Mouse (Mus musculus): ENCODE data around the gene Ager. TPM values are rescaled to one million over a fixed set of nuclear protein-coding genes. Genes with fewer than 3 reads are reported as not detected.

Ager gene
- polyA plus RNA-seq (2017; shearing (Covaris generic)) = 1 to 10 TPM; 1.3 to 3.4 TPM

DNA sequence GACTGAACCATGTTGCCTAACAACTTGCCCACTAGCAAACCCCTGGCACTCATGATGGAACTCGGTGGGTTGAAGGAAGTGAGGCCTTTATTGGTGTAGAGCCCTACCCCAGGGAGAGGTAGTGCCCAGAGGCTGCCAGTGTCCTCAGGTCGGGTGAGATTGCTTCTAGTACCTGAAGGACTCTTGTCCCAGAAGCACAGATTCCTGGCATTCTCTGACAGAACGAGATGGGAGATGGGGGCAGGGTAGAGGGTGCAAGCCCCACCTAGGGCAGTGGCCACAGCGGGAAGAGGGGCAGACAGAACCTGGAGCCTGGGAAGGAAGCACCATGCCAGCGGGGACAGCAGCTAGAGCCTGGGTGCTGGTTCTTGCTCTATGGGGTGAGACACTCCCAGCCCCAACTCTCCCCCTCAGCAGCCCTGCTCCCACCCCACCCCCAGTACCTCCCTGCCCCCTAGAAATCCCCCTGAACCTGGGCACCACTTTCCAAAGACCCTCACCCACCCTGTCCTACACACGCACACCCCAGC, at the start of gene Ager:
Ager (plus strand) TSS at position 297 of the 530 bp plus-strand sequence.

GRCm38 (mm10) chr17:34564003-34564421, 33.6 kb upstream of the Ager start, which contains the start of gene Notch4:
Gene Notch4, plus strand, starts transcription at chr17:34564268.

DNA sequence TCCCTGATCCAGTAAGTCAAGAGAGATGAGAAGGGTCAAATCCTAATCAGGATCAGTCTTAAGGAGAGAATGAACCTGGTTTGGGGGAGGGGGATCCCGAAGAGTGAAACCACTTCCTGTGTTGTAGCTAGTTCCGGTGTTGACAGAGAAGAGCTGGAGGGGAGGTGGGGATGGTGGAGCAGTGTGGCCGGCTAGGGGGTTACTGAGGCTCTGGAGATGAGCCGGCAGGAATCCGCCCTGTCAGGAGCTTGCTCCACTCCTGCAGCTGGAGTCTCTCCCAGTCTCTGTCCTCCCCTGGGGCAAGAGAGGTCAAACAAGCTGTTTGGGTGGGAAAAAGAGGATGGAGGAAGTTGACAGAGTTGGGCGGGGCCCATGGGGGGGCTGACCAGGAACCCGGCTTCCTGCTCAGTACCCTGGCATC, 8.0 kb upstream of the Ager start, which contains the start of gene Gpsm3:
Gpsm3 (plus strand) TSS at position 126 of the 421 bp plus-strand sequence.

DNA sequence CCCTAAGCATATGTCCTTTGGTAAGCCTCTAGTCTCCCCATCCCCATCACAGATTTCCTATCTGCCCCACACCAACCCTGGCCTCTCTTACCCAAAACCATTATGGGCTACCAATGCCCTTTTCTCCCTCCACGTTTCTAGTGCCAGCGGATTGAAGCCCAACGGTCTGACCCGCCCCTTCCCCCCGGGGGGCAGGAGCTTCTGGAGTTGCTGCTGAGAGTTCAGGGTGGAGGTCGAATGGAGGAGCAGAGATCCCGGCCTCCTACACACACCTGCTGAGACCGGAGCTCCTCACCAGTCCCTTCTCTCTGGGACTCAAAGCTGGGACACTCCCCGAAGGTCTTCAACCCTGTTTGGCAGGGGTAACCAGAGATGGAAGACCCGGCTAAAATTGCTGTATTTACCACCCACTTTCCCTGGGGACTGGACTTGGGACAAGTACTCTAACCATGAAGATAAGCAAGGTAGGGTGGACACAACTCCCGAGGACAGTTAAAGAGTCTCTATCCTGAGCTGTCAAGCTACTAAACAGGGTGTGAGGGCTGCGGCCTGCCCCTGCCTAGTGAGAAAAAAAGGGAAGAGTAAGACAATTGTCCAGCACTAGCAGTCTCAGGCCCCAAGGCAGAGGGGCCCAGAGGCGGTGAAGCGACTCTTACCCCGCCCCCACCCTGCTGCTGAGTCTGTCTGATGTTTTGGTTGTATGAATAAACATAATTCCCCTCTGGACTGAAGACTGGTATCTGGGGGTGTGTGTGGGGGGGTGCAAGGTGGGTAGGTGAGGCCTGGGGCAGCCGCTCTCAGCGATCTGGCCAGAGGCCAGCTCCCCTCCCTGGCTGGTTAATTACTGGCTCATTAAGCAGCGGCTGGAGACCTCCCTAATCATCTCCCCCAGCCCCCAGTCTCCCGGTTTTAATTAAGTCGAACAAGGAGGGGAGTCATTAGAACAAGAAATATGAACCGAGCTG, 6.4 kb upstream of the Ager start, which contains the start of gene Pbx2:
Pbx2 (plus strand) TSS at position 238 of the 965 bp plus-strand sequence.

GRCm38 (mm10) chr17:34603375-34604060, 5.9 kb downstream of the Ager start, which contains the start of gene Rnf5:
Gene Rnf5, minus strand, starts transcription at chr17:34603690.

GRCm38 (mm10) chr17:34604061-34604508, 6.4 kb downstream of the Ager start, which contains the start of gene Agpat1:
Gene Agpat1, plus strand, starts transcription at chr17:34604262.

GRCm38 (mm10) chr17:34615871-34616270, 18.2 kb downstream of the Ager start, which contains the start of gene Egfl8:
Gene Egfl8, minus strand, starts transcription at chr17:34615971.

DNA sequence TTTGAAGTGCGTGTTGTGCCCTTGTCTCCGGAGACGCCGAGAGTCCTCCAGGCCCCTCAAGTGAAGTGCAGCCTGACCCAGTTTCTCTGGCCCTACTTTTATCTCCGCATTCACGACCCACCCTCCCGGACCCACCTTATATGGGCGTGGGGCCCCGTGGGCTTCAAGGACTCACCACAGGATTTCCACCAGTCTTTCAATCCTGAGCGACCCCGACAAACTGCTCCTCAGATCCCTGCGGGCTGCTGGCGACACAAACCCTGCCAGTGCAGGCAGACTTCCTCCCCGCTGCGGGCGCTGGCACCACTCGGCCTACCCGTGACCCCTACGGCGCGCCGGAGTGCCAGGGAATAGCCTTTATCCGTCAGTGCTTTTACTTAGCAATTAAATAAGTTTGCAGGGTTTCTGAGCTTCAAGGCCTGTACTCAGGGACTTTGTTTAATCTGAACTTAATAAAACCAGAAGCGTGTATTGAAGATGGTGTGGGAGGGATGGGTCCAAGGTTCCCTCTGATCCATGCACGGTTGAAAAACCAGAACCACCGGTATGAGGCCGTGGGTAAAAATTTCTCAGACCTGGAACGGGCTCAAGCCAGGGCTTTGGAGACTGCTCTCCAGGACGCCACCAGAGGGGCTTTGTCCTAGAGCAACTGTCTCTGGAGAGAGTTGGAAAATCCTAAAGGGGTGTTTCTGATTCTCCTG, 30.4 kb downstream of the Ager start, which contains the start of gene Ppt2:
Ppt2 (minus strand) TSS at position 568 of the 701 bp plus-strand sequence.

DNA sequence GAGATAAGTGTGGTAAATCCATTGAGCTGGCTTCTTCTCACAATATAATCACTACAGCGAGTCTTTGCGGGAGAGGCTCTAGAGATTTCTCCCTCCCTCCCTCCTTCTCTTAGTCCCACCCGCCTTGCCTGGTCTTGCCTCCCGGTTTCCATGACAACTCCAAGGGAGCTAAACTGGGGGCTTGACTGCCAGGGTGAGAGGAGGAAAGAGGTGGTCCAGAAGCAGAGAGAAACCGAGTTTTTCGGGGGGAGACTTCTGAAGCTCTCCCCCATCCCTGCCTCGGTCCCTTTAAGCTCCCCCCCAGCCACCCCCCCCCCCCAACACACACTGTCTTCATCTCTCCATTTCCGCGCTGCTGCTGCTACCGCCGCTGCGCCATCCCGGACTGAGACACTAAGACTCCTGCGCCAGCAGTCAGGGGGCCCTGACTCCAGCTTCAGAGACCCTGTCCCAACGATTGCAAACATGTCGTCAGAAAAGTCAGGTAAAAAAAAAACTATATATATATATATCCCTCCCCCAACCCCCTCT, 31.6 kb downstream of the Ager start, which contains the start of gene Prrt1:
Prrt1 (plus strand) TSS at position 313 of the 531 bp plus-strand sequence.

DNA sequence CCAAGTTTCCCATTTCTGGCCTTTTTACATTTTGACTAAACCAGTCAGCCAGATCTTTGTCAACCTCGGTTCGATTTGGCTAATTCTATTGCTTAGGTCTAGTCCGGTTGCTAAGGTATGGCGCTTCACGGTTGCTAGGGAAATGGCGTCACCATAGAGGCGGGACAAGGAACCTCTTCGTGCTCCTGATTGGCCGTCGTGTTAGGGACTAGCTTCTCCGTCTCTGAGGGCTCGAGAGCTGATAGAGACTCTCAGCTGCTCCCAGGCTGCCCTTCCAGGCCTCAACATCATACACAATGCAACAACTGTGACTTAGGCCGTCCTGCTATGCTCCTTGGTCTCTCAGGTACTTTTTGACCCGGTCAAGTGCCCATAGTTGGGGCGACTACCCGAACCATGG, 46.9 kb downstream of the Ager start, which contains the start of gene Fkbpl:
Fkbpl (plus strand) TSS at position 157 of the 400 bp plus-strand sequence.

GRCm38 (mm10) chr17:34646906-34647787, 49.5 kb downstream of the Ager start, which contains the start of gene Atf6b:
Gene Atf6b, plus strand, starts transcription at chr17:34647146.

Other genes starting within 250 kb of the Ager start
- gene Btnl2, start 243.0 kb upstream of the Ager start, polyA plus RNA-seq (2017; shearing (Covaris generic)) = under 1 TPM; 0.43 to 0.46 TPM
- not detected for gene Btnl1, start 220.7 kb upstream of the Ager start, polyA plus RNA-seq (2017; shearing (Covaris generic))
- 1 to 10 TPM in 1 of 2 experiments, under 1 TPM in 1; 0.71 to 1.6 TPM for gene BC051142, start 199.0 kb upstream of the Ager start, polyA plus RNA-seq (2017; shearing (Covaris generic))
- gene Btnl4, start 120.5 kb upstream of the Ager start, polyA plus RNA-seq (2017; shearing (Covaris generic)) = under 1 TPM in 1 of 2 experiments, not detected in 1; 0.99 TPM
- gene Btnl6, start 80.5 kb upstream of the Ager start, polyA plus RNA-seq (2017; shearing (Covaris generic)) = under 1 TPM in 1 of 2 experiments, not detected in 1; 0.22 TPM
- 1 to 10 TPM in 1 of 2 experiments, under 1 TPM in 1; 0.71 to 1.5 TPM for gene Notch4, start 33.6 kb upstream of the Ager start, polyA plus RNA-seq (2017; shearing (Covaris generic))
- 100 to 1,000 TPM; 242 to 367 TPM for gene Gpsm3, start 8.1 kb upstream of the Ager start, polyA plus RNA-seq (2017; shearing (Covaris generic))
- 10 to 100 TPM; 15.0 to 18.2 TPM for gene Pbx2, start 6.6 kb upstream of the Ager start, polyA plus RNA-seq (2017; shearing (Covaris generic))
- gene Rnf5, start 5.8 kb downstream of the Ager start, polyA plus RNA-seq (2017; shearing (Covaris generic)) = 100 to 1,000 TPM in 1 of 2 experiments, 10 to 100 TPM in 1; 91.5 to 117 TPM
- 10 to 100 TPM; 21.3 to 25.3 TPM for gene Agpat1, start 6.4 kb downstream of the Ager start, polyA plus RNA-seq (2017; shearing (Covaris generic))
- 1 to 10 TPM in 1 of 2 experiments, under 1 TPM in 1; 0.44 to 3.0 TPM for gene Egfl8, start 18.1 kb downstream of the Ager start, polyA plus RNA-seq (2017; shearing (Covaris generic))
- 10 to 100 TPM; 19.9 to 26.0 TPM for gene Ppt2, start 30.6 kb downstream of the Ager start, polyA plus RNA-seq (2017; shearing (Covaris generic))
- gene Prrt1, start 31.7 kb downstream of the Ager start, polyA plus RNA-seq (2017; shearing (Covaris generic)) = 1 to 10 TPM; 6.5 to 8.5 TPM
- 1 to 10 TPM; 3.7 to 7.1 TPM for gene Fkbpl, start 46.9 kb downstream of the Ager start, polyA plus RNA-seq (2017; shearing (Covaris generic))
- 10 to 100 TPM; 69.7 to 80.4 TPM for gene Atf6b, start 49.3 kb downstream of the Ager start, polyA plus RNA-seq (2017; shearing (Covaris generic))
- under 1 TPM in 1 of 2 experiments, not detected in 1; 0.09 TPM for gene Tnxb, start 72.7 kb downstream of the Ager start, polyA plus RNA-seq (2017; shearing (Covaris generic))
- 1 to 10 TPM in 1 of 2 experiments, under 1 TPM in 1; 0.16 to 4.8 TPM for gene C4b, start 146.0 kb downstream of the Ager start, polyA plus RNA-seq (2017; shearing (Covaris generic))
- gene Cyp21a1, start 206.7 kb downstream of the Ager start, polyA plus RNA-seq (2017; shearing (Covaris generic)) = not detected
- 10 to 100 TPM; 29.4 to 36.0 TPM for gene Stk19, start 239.1 kb downstream of the Ager start, polyA plus RNA-seq (2017; shearing (Covaris generic))
- gene Dxo, start 239.2 kb downstream of the Ager start, polyA plus RNA-seq (2017; shearing (Covaris generic)) = 10 to 100 TPM; 63.2 to 66.7 TPM